Mouse (Mus musculus) R1 (cell line): ENCODE data around the gene Tcl1b1.
A peak's percentile ranks its signal among the peaks of the same experiment; 100 is the strongest.
"Not testable (repeated sequence)": the region's sequence is repeated elsewhere in the genome, so short reads cannot be mapped to it uniquely, and the experiment has no call there.

Experiments
- DNase-seq: peaks from one replicate; pipeline ENCODE4 v3.0.0-alpha.2; 2018; ENCODE audit warnings: low read depth, low spot score

Gene Tcl1b1

DNA sequence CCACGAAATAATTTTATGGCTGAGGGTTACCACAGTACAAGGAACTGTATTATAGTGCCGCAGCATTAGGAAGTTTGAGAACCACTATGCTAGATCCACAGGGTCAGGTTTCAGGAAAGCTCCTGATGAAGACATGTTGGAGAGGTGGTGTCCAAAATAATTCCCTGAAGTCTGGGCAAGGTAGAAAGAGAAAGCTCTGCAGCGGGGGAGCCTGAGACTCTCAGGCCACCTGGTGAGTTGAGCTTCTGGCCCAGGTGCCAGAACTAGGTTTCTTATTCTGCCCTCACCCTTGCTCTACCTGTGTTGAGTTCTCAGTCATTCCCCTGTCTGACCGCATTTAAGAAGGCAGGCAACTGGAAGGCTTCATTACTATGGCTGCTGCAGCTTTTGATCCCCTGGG lies at the start of gene Tcl1b1:
Tcl1b1 (plus strand) TSS at position 301 of the 400 bp plus-strand sequence.
- DNase-seq: no peak

DNA sequence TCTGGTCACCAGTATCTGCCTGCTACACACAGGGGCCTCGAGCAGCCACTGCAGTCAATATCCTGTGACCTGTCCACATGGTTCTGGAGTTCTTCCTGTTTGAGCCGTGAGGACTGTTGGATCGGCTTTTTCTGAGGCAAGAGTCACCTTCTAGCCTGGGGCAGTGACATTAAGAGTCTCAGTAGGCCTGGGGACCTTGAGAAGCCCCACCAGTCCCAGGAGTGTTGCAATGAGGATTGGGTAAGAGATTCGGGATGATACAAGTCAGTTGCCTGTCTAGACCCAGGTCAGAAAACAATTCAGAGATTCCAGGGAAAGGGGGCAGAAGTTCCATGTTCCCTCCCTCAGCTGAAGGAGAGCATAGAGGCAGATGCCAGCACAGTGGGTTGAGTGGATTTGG lies 49.7 kb upstream of the Tcl1b1 start:
- DNase-seq: no peak

DNA sequence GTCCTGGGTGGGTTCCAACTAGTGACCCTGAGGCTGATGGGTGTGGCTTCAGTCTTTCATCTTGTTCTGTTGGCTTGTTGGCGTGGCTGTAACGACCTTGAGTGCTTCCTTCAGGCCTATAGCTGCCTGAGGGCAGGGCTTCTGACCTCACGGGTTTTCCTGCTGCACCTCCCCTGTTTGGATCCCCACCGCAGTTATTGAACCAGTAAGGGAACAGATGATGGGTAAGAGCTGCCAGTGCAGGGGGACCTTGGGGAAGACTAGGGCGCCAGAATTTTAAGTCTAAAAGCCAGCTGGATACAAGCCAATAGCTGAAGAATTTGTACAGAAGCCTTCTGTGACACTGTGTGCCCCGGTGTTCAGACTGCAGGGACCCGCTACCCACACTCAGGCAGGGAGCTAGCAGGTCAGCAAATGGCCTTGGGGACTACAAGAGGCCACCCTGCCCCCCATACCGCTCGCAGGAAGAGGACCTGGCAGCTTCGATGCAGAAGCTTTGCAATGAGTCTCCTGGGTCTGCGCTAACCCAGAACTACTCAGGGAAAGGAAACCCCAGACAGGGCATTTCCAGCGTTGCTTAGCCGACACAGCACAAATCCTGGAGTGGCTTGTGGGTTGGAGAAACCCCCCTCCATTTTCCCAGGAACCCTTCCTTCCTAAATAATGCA lies 47.0 kb upstream of the Tcl1b1 start:
- peak; percentile 63 for DNase-seq

DNA sequence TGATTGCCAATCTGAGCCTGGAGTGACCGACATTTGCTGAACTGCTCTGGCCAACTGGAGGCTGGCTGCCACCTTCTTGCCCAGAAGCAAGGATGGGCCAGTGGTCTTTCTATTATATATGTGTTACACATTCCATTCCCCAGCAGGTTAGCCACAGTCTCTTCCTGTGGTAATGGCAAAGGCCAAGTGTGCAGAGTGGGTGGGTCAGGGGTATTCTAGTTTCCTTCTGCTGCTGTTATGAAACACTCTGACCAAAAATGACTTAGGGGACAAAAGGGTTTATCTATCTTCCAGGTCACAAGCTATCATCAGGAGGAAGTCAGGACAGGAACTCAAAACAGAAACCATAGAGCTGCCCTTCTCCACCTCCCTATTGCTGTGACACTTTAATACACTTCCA lies 42.8 kb upstream of the Tcl1b1 start:
- DNase-seq: no peak

DNA sequence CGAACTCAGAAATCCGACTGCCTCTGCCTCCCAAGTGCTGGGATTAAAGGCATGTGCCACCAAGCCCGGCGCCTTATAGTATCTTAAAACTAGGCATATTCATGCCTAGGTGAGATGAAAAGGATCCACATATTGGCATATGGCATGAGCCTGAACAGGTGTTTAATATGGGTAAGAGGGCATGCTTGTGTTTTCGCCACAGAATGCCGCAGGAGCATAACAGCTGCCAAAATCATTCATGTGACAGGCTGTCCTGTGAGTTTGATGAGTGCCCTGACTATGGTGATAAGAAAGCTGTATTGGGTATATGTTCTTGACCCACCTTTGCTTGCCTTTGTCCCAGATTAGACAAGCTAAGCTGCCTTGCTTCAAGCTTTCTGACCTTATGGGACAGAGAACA lies 34.1 kb upstream of the Tcl1b1 start:
- no peak for DNase-seq

DNA sequence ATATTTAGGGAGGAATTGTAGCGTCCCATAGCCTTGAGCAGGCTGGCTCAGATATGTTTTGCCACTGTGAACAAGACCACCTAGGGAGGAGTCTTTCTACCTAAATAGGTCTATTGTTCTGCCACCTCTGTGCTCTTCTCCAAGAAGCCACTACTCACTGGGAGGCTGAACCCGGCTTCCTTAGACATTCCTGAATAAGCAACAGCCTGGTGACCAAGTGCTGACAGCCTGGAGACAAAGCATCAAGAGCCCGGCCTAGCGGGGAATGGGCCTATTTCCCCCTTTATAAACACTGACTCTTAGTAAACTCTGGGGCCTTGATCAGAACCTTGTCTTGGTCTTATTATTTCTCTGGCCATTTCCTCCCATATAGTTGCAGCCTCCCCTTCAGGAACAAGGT lies 33.0 kb upstream of the Tcl1b1 start:
- DNase-seq: peak; percentile 82

GRCm38 (mm10) chr12:105127607-105128006 lies 31.9 kb upstream of the Tcl1b1 start:
- no peak for DNase-seq

DNA sequence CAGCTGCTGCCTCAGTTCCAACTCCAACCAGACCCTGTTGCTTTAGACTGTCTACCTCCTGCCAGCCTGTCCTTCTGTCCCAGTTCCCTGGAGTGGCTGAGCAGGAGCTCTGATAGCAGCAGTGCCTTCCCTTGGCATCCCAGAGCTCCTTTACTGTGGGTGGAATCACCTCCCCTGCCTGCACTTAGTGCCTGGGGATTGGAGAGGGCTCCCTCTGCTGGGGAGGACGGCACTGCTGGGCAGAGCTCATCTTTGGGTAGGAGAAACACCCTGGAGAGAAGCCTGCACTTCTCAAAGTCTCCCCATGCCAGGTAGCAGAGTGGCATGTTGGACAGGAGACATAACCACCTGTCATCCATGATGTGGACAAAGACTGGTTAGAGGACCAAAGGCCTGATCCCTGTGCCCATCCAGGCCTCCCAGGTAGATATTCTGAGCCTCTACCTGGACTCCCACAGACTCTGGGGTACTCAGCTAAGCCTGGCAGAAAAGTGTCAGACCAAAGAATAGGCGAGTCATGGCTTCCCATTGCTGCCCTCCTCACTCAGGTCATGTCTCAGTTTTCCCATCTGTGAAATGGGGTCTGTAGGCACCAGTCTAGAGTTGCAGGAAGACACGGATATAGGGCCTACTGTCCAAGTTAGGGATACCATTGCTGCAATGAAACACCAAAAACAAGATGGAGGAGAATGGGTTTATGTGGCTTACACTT lies 29.8 kb upstream of the Tcl1b1 start:
- DNase-seq: not testable (repeated sequence)

DNA sequence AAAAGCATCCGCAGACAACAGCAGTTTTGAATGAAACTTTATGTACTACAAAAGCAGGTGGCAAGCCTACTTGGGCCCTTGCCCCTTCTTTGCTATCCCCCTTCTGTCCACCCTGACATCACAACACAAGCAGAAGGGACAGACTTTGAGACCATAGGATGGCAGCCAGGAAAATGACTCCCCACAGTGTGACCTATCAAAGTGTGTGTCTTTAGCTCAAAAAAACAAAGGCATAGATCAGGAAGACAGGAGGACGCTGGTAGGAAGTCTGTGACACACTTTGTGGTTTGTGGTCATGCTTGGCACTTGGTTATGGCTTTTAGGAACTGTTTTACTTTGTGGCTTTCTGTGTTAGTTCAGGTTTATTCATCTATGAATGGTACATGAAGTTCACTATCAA lies 25.3 kb upstream of the Tcl1b1 start:
- DNase-seq: not testable (repeated sequence)

GRCm38 (mm10) chr12:105134826-105135225 lies 24.7 kb upstream of the Tcl1b1 start:
- DNase-seq: not testable (repeated sequence)

- not testable (repeated sequence) for DNase-seq
Measured at GRCm38 (mm10) chr12:105137729-105138128, 21.8 kb upstream of the Tcl1b1 start.

DNA sequence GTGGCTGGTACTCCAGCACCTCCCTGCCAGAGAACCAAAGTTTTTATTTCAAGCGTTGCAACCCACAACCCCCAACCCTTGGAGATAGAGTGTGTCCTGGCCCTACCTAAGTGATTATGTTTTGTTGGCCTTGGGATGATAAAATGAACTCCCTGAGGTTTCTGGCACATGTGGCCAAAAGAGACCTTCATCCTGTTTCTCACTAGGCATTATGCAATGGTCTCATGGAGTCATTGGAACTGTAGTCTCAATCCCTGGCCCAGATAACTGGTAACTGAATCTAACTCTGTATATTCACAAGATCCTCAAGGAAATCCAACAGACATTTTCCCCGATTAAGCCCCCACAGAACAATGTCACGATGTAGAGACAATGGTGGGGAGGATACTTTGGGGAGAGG lies 16.4 kb upstream of the Tcl1b1 start:
- DNase-seq: no peak

- DNase-seq: not testable (repeated sequence)
Measured at GRCm38 (mm10) chr12:105144928-105145327, 14.6 kb upstream of the Tcl1b1 start.

DNA sequence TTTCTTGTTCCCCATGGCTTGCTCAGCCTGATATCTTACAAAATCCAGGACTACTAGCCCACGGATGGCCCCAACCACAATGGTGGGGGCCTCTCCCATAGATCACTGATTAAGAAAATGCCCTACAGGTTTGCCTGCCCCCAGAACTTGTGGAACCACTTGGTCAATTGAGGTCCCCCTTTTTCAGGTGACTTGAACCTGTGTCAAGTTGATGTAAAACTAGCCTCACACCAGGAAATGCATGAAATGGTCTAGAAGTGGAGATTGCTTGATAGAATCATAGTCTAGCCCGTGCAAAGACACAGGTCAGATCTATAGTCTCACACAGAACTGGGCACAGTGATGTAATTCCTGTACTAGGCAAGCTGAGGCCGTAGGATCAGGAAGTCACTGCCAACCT lies 13.8 kb upstream of the Tcl1b1 start, which contains the start of gene Tcl1b2:
Tcl1b2 (plus strand) TSS at position 301 of the 400 bp plus-strand sequence.
- DNase-seq: no peak

DNA sequence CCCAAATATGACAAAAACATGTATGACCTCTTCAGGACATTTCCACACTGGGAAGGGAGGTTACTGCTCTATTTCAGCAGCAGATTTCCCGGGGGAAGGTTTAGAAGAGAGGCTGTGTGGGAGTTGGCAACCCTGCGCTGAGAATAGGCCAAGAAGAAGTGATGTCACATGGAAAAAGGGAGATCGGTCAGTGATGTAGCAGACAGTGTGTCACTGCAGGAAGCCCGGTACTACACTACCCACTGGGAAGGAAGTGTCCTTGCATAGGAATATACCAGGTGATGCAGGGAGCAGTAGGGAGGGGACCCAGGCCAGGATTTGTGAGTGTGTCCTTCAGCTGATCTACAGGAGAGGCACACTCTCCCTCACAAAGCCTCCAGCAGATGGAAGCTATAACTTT lies 4.2 kb upstream of the Tcl1b1 start:
- DNase-seq: not testable (repeated sequence)

DNA sequence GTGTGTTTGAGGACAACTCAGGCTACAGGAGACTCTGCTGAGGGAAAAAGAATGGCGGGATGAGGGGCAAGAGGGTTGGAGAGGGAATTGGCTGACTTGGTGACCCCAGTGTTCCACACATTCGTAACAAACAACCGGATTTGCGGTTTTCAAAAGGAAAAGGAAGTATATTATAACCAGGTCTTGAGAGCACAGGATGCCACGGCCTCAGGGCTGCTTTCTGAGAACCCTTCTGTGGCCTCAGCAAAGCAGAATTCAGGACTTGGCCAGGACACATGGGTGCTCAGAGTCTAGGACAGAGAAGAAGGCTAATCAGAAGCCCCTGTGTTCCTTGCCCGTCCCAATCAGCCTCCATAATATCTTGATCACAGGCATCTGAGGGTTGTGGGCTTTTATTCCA lies 648 bp upstream of the Tcl1b1 start:
- DNase-seq: no peak

- DNase-seq: no peak
Measured at GRCm38 (mm10) chr12:105166734-105167133, 7.2 kb downstream of the Tcl1b1 start.

- DNase-seq: no peak
Measured at GRCm38 (mm10) chr12:105173366-105173765, 13.9 kb downstream of the Tcl1b1 start.

- DNase-seq: not testable (repeated sequence)
Measured at GRCm38 (mm10) chr12:105174318-105174717, 14.8 kb downstream of the Tcl1b1 start.

DNA sequence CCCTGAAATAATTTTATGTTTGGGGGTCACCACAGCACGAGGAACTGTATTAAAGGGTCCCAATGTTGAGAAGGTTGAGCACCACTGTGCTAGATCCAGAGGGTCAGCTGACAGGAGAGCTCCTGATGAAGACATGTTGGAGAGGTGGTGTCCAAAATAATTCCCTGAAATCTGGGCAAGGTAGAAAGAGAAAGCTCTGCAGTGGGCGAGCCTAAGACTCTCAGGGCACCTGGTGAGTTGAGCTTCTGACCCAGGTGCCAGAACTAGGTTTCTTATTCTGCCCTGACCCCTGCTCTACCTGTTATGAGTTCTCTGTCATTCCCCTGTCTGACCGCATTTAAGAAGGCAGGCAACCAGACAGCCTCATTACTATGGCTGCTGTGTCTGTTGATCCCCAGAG lies 16.6 kb downstream of the Tcl1b1 start, which contains the start of gene Tcl1b5:
Tcl1b5 (plus strand) TSS at position 301 of the 400 bp plus-strand sequence.
- not testable (repeated sequence) for DNase-seq

DNA sequence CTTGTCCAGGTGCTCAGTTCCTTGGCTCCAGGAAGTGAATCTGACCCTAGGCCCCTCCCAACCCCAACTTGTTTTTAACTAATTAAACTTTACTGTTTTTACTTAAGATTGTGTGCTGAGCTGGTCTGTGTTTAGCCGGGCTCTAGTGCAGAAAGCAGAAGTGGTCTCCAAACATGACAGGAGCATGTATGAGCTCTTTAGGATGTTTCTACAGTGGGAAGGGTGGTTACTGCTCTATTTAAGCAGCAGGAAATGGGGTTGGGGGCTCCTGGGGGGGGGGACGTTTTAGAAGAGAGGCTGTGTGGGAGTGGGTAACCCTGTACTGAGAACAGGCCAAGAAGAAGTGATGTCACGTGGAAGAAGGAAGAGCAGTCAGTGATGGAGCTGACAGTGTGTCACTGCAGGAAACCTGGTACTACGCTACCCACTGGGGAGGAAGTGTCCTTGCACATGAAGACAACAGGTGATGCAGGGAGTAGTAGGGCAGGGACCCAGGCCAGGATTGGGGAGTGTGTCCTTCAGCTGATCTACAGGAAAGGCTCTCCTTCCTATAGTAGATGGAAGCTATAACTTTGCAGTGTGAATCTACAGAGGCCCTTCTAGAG lies 21.7 kb downstream of the Tcl1b1 start:
- DNase-seq: not testable (repeated sequence)

GRCm38 (mm10) chr12:105188980-105189379 lies 29.5 kb downstream of the Tcl1b1 start:
- DNase-seq: not testable (repeated sequence)

DNA sequence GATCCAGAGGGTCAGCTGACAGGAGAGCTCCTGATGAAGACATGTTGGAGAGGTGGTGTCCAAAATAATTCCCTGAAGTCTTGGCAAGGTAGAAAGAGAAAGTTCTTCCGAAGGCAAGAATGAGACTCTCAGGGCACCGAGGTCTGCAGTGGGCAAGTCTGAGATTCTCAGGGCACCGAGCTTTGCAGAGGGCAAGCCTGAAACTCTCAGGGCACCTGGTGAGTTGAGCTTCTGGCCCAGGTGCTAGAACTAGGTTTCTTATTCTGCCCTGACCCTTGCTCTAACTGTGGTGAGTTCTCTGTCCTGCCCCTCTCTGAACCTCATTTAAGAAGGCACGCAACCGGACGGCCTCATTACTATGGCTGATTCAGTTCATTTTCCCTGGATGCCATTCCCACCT lies 31.3 kb downstream of the Tcl1b1 start, which contains the start of gene Tcl1b3:
Tcl1b3 (plus strand) TSS at position 301 of the 400 bp plus-strand sequence.
- not testable (repeated sequence) for DNase-seq
